Mouse (Mus musculus) forebrain, embryonic 10.5 days (tissue): ENCODE measurements around the gene Ppp2ca. TPM values are rescaled to one million over a fixed set of nuclear protein-coding genes. Genes with fewer than 3 reads are reported as not detected.

ENCODE experiments used
- DNase-seq: peaks from one replicate; pipeline ENCODE4 v3.0.0-alpha.2; 2017; ENCODE audit warnings: low spot score; ENCODE audit errors: extremely low spot score
- H3K27ac ChIP-seq: fragments of 300-500 bp; sonication (generic); 2 replicates; pipeline ENCODE4 v1.5.1; 2016; ENCODE audit warnings: mild to moderate bottlenecking
- H3K27me3 ChIP-seq: fragments of 300-500 bp; sonication (generic); 2 replicates; pipeline ENCODE4 v1.6.1; 2016; ENCODE audit warnings: mild to moderate bottlenecking; ENCODE audit not compliant: poor library complexity, severe bottlenecking
- H3K36me3 ChIP-seq: fragments of 300-500 bp; sonication (generic); replicated peaks from 2 replicates; pipeline ENCODE4 v1.6.1; 2016; ENCODE audit warnings: mild to moderate bottlenecking, moderate library complexity
- H3K4me1 ChIP-seq: fragments of 300-500 bp; sonication (generic); 2 replicates; pipeline ENCODE4 v1.6.1; 2016
- H3K4me3 ChIP-seq: fragments of 300-500 bp; sonication (generic); 2 replicates; pipeline ENCODE4 v1.5.1; 2016; ENCODE audit warnings: mild to moderate bottlenecking, moderate library complexity
- H3K9me3 ChIP-seq: fragments of 300-500 bp; sonication (generic); 2 replicates; pipeline ENCODE4 v1.6.1; 2016; ENCODE audit warnings: mild to moderate bottlenecking, moderate library complexity
- WGBS: fragments of 180-500 bp; shearing (Covaris S2); methylation state at CpG from one replicate; pipeline ENCODE4 v1.1.7; 2016; 5-methylcytosine and 5-hydroxymethylcytosine counted together
- microRNA-seq: library from miRNA; unstranded; fragments of <30 nt; microRNA quantifications from one replicate; pipeline ENCODE4, GENCODE M21; 2017
- polyA plus RNA-seq: library from polyadenylated mRNA; unstranded; fragments of >200 nt; fragmentation: Nextera tagmentation; extraction: Ambion mirVana; gene quantifications from 2 replicates; pipeline ENCODE4 v1.2.1, GENCODE M21; 2016

Gene Ppp2ca
- polyA plus RNA-seq, 1 experiment from 2014 or later, result 86.5 TPM

- H3K36me3 ChIP-seq, result no peaks in the 10 kb centered on the region
- H3K4me1 ChIP-seq, result peaks cover 14% of the 10 kb centered on the region
- no peak for DNase-seq
Measured at GRCm38 (mm10) chr11:52168461-52168860, 70.0 kb downstream of the Ppp2ca start.

More at GRCm38 (mm10) chr11:52168461-52168860, 70.0 kb downstream of the Ppp2ca start:
- Histone ChIP-seq H3K9me3 (no peaks in the 10 kb centered on the region), H3K4me3 (peak overlapping the region; percentile 57), H3K27me3 (peaks cover 70% of the 10 kb centered on the region), H3K27ac (no peak overlapping the region)
- 25% methylated on average over 12 of the region's 12 CpGs for WGBS

Small RNA genes lying within 50 kb of the gene (microRNA-seq; reads per million reads assigned to microRNA genes)
- 1.5 reads per million for gene Gm24157
- gene Mir3061, result 53.6 reads per million, percentile 42 among the genes with 10 or more reads in this experiment

Other genes starting within 250 kb of the Ppp2ca start
- 0.57 and 0.64 TPM in 2 replicates for gene Jade2, start 241.0 kb upstream of the Ppp2ca start, polyA plus RNA-seq
- gene Cdkn2aipnl, start 131.0 kb upstream of the Ppp2ca start, polyA plus RNA-seq, result 138 and 144 TPM in 2 replicates
- 199 TPM in 2 replicates for gene Ube2b, start 97.9 kb upstream of the Ppp2ca start, polyA plus RNA-seq
- 11.0 and 13.0 TPM in 2 replicates for gene Cdkl3, start 94.5 kb upstream of the Ppp2ca start, polyA plus RNA-seq
- gene Olfr1373, start 46.8 kb downstream of the Ppp2ca start, polyA plus RNA-seq, result not detected in 2 replicates
- not detected in 2 replicates for gene Olfr1371, start 115.3 kb downstream of the Ppp2ca start, polyA plus RNA-seq
- gene Skp1a, start 133.3 kb downstream of the Ppp2ca start, polyA plus RNA-seq, result 906 and 908 TPM in 2 replicates
- 8.1 and 8.8 TPM in 2 replicates for gene Tcf7, start 184.3 kb downstream of the Ppp2ca start, polyA plus RNA-seq